Mouse (Mus musculus) ZHBTc4 (cell line): ENCODE measurements around the gene Fbxl8.

Experiments
- DNase-seq: peaks from one replicate; pipeline ENCODE4 v3.0.0-alpha.2; 2011; ENCODE audit warnings: low read depth, low spot score

The Fbxl8 gene

DNA sequence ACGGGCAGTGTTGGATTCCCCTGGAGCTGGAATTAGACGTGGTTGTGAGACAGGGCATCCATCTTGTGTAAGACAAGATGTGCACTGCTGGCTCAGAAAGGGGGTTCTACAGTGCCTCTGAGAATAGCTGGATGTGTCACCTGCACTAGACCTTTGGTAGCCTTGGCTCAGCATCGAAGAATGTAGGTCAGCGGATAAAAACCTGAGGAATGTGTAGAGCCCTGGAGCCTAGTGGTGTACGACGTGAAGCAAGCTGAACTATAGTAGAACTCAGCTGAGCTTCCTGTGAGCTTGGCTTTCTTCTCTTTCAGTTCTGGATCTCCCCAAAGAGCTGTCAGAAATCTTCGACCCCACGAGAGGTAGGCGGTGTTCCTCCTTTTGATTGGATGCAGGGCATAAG lies 39.4 kb downstream of the Fbxl8 start:
- DNase-seq, result no peak

DNA sequence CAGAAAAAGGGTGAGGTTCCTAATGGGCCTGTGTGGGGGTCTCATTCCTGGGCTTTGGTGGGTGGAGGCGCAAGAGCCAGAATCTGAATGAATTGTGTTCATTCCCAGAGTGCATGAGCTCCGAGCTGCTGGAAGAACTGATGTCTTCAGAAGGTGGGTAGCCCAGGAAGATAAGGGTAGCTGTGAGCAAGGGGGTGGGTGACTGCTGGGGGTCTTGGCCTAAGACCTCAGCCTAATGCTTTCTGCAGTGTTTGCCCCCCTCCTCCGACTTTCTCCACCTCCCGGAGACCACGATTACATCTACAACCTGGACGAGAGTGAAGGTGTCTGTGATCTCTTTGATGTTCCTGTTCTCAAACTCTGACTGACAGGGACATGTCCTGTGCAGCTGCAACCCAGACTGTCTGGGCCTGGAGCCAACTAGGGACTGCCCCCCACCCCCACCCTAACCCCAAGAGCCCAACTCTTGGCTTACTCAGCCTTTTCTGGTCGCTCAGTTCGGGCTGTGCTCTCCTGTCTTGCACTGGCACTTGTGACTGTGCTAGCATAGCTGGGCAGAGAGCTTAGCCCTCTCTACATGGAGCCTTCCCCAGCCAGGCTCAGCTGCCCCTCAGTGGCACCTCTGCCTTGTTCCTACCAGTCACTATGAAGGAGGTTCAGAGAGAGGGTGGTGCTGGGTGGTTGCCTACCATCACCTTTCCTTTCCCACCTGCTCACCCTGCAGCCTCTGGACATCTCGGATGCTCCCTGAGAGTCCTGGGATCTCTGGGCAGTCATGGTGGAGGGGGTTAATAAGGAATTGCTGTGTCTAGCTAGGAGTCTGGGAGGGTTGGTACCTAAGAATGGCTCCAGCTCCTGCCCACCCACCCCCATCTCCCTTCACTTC lies 40.1 kb downstream of the Fbxl8 start:
- DNase-seq, result no peak

DNA sequence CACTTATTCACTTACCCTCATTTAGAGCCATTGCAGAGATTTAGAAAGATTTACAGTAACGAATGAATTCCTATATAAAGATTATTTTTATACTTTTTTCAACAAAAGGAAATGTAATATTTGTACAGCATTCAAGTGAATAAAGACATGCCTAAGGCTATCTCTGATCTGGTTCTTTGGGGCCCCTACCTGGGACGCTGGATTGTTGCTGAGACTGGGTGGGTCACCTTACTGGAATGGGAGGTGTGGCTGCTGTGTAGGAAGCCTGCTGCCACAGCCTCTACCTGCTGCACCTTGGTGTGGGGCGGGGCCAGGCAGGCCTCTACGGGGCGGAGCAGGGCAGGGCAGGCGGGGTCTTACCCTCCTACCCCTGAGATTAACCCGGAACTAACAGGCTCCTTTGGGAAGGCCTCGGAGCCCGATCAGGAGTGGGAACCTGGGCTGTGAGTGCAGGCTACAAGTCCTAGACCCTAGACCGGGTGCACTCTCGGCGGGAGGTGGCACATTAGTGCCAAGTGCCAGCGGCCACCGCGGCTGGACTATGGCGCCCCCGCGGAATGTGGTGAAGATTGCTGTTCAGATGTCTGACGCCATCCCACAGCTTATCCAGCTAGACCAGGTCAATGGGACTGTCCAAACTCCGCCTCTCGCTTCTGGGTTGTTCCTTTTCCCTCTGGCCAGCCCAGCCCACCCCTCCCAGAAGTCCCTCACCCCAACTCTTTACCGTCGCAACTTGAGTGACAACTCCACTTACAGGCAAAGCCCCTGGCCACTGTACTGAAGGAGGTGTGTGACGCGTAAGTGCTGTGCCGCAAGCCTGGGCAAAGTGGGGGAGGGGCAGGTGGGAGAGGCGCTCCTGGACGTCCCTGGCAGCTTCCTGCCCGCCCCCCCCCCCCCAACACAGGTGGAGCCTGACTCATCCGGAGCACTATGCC lies 41.0 kb downstream of the Fbxl8 start, which contains the start of gene Elmo3:
Elmo3 (plus strand) TSS at position 391 of the 935 bp plus-strand sequence.
- peak; percentile 81 for DNase-seq

DNA sequence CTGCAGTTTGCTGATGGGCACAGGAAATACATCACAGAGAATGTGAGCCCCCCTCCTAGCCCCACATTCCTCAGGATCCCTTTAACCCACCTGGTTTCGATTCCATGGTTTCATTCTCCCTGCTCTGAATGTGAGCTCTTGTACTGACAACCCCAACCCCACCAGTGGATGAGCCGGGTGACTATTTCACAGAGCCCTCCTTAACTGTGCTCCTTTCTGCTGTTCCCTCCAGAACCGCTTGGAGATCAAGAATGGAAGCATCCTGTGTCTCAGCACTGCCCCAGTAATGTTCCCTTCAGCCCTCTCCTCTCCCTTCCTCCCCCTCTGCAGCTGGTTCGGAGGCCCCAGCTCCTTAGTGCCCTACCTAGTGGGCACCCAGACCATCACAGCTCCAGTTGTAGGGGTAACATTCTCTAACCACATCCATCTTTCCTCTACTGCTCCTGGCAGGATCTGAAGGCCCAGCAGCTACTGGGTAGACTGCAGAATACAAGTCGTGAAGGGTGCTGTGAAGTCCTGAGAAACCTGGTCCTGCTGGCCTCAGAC lies 41.8 kb downstream of the Fbxl8 start:
- peak; percentile 36 for DNase-seq

DNA sequence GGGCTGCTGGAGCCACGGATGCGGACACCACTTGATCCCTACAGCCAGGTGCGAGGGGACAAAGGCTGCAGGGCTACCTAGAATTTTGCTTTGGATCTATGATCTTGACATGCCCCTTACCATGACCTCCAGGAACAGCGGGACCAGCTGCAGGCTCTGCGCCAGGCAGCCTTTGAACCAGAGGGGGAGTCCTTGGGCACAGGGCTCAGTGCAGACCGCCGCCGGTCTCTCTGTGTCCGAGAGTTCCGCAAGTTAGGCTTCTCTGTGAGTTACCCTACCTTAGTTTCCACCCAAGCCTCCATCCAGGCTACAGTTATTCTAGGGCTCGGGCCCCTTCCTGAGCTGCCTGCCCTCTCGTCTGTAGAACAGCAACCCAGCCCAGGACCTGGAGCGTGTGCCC lies 43.2 kb downstream of the Fbxl8 start:
- no peak for DNase-seq

DNA sequence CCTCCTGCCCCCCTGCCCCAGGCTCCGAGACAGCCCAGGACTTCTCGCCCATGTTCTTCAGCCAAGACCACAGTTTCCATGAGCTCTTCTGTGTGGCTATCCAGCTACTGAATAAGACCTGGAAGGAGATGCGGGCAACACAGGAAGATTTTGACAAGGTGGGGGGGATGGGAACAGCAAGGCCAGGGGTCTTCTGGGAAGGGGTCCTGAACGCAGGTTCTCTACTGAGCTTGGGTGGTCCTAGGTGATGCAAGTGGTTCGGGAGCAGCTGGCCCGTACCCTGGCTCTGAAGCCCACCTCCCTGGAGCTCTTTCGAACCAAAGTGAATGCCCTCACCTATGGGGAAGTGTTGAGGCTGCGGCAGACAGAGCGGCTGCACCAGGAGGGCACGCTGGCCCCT lies 44.0 kb downstream of the Fbxl8 start:
- DNase-seq, result no peak

DNA sequence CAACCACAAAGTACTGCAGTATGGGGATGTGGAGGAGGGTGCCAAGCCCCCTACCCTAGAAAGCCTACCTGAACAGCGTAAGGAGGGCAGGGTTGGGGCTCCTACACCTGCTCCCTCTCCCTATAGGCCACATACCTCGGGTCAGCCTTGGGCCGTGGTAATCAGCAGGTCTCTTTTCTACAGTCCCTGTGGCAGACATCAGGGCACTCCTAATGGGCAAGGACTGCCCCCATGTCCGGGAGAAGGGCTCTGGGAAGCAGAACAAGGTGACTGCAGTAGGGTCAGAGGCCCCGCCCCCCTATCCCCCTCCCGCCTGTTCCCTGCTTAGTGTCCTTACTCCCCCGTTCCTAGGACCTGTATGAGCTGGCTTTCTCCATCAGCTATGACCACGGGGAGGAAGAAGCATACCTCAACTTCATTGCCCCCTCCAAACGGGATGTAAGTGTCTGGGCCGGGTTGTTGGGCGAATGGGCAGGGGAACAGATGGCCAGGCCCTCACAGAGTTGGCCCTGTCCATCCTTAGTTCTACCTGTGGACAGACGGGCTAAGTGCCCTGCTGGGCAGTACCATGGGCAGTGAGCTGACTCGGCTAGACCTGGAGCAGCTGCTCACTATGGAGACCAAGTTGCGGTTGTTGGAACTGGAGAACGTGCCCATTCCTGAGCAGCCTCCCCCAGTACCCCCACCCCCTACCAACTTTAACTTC lies 44.8 kb downstream of the Fbxl8 start:
- no peak for DNase-seq

DNA sequence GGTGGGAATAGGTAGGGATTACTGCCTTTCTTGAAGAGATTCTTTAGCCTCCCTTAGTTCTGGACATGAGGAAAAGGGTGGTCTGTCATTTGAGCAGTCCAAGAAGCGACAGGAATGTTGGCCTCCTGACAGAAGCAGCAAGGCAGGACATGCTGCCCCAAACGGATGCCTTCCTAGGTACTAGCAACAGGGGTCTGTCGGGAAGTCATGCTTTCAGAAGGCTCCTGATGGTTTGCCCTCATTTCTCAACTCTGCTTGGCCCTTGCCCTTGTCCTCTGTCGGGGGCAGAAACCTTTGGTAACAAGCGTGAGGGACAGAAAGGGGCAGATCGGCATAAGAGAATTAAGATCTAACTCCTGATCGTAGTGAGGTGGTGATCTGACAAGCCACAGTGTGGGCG lies 45.7 kb downstream of the Fbxl8 start:
- no peak for DNase-seq

DNA sequence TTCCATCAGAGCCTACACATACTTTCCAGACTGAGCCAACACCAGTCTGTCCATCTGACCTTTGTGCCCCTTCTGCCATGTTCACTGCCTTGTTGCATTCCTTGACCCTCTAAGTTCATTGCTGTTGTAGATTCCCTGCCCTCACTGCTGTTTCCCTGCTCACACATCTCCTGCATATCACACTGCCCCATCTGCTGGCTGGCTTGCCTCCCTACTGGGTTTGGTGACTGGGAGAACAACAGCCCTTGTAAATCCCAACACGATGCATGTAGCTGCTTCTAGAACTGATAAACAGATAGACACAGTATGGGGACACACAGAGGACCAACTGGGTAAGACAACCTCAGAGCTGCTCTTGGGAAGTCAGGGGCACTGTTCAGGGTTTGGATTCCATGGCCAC lies 47.3 kb downstream of the Fbxl8 start:
- DNase-seq, result no peak

DNA sequence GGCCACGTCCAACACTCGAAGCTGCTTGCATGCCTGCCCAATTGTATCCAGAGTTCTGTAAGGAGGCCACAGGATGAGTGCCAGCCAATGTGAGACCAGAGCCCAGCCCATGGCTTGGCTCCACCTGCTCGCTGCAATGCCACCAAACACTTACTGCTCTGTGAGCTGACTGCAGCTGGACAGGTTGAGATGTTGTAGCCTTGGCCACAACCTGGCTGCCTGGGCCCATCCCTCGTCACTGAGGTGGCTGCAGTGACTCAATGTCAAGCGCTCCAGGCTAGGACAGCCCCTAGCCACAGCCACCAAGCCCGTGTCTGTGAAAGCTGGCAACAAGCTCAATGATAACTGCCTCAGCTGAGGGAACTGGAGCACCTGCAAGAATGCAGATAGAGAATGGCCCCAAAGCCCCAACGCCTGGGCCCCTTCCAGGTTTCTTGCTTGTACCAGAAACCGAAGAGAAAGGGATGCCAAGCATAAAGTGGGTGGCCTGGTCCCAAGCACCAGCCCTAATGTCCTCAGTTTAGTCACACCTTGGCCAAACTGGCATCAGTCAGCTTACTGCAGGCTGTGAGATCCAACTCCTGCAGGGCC lies 48.5 kb downstream of the Fbxl8 start:
- no peak for DNase-seq

DNA sequence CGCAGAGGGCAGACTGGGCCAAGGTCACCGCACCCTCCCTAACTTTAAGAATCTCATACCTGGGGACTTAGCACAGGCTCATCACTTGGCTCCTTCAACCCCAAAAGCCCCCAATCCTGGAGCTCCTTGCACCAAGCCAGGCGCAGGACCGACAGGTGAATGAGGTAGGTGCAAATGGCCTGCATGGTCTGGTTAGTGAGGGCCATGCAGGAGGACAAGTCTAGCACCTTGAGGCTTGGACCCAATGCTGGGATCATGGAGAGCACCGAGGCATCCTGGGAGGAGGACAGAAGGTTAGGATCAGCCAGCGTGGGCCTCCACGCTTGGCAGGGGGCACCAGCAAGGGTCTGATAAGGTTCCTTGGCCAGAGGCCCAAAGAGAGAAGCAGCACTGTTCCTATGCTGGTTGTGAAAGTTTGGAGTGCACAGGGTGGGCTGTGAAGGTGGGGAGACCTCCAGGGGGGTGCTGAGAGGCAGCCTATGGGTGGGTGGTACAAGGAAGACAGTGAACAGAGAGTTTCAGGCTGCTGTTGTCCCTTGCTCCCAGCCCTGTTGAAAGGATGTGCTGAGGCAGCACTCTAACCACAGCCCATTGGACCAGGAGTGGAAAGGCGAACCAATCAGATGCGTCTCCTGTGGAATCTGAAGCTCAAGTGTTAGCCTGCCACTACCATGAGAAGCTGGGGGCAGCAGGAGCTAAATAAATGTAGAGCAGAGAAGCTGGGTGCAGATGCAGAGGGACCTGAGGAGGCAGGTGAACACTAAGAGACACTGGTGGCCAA lies 49.4 kb downstream of the Fbxl8 start:
- no peak for DNase-seq

DNA sequence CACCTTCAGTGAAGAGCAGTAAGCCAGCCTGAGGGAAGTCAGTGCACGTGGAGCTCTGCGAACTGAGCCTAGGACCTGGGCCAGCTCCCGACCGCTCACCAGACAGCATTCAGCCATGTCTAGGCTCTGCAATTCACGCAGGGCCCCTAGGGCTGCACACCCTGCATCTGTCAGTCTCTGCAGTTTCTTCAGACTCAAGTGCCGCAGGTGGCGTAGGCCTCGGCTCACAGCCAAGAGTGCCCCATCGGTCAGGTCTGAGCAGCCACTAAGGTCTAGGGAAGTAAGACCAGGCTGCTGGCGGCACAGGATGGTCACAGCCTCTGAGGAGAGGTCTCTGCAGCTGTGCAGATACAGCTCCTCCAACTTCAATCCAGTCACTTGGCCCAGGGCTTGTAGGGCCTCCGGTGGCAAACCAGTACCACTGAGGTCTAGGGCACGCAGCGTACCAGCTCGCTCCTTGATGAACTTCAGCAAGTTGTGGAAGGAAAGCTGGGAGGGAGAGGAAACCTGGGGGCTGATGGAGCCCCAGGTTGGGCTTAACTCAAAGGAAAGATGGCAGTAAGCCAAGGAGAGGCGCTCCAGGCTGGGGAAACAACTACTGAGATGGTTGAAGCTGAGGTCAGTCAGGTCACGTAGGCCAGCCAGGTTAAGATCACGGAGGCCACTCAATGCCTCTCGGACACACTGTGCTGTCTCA lies 50.8 kb downstream of the Fbxl8 start:
- DNase-seq, result no peak

DNA sequence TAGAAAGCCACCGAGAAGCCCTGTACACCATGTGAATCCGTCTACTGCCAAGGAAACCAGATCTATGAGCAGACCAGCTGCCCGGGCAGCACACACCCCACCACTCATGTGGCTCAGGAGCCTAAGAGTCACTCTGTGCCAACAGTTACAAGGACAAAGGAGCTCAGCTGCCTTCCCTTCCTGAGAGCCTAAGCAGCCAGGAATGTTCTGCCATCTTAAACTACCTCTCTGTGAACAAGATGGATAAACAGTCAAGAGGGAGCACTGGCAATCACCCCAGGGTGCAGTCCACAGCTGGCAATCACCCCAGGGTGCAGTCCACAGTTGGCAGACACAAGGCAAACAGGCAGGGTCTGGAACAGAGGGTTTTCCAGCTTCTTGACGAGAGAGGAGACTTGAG lies 53.5 kb downstream of the Fbxl8 start:
- DNase-seq, result no peak

DNA sequence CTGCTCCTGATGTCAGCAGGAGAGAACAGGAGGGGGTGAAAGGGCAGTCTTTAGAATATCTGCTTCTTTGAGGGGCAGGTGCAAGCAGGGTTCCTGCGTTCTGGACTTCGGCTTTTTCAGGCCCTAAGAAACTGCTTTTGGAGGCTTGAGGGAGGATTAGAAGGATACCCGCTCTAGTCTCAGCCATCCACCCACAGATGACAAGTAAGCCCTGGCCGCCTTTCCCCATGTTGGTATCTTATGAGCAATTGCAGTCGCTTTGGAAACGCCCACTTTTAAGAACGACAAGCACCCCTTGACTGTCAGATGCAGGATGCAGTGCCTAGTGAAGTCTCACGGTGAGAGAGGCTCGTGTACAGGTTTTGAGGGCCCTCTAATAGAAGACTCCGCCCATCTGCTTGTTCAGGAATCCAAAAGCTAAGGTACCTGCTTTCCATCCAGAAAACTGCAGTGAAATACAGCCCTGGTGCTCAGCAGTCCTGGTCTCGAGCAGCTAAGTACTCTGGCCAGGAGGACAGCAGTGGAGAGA lies 54.3 kb downstream of the Fbxl8 start:
- DNase-seq, result no peak
